Mouse (Mus musculus) kidney, postnatal 14 days (tissue): ENCODE data around the gene Gm17018.

Experiments used
- DNase-seq: peaks from one replicate; pipeline ENCODE4 v3.0.0; 2022; ENCODE audit warnings: mixed read lengths

Gm17018 gene

GRCm38 (mm10) chr19:45629219-45629618 is 68.8 kb downstream of the Gm17018 start:
- DNase-seq = no peak
